Mouse (Mus musculus) kidney, postnatal 36 days (tissue): Measurements from ENCODE around the gene Foxn2.
"Not testable (repeated sequence)": the region's sequence is repeated elsewhere in the genome, so short reads cannot be mapped to it uniquely, and the experiment has no call there.

Experiments used
- DNase-seq, 2 experiments: peaks; one replicate each; pipeline ENCODE4 v3.0.0; 2021 to 2022; ENCODE audit warnings: mixed read lengths in 2 of 2

Foxn2 gene

DNA sequence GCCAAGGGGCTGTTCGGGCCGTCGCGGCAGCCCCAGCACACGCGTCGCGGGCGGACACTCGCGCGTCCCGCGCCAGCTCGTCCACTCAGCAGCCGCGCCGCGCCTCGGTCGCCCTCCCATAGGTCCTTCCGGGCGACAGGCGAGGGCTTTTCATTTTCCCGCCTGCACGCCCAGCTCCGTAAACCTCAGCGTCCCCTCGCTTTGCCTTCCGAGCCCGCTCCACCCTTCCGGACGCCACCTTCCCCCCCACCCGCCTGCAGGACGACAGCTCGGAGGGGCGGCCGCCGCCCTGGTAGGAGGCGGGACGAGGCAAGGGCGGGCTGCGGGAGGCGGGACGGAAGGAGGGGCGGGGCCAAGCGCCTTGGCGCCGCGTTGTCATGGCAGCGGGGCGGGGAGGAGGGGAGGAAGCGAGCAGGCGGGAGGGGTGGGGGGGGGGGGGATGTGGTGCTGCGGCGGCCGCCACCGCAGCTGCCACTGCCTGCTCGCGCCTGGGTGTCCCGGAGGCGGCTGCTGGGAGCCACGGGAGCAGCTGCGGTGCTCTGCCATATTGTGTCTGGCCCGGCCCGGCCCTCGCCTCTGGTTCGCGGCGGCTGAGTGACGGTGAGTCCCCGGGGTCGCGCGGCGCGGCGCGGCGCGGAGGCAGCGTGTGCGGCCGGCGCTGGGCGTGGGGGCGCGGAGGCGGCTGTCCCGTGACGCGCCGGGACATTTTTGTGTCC, at the start of gene Foxn2:
TSS of gene Foxn2 (plus strand) at position 427 of the 716 bp plus-strand sequence.
- peak; percentile 95 to 98 for DNase-seq

- no peak for DNase-seq
Observed at GRCm38 (mm10) chr17:88397501-88397900, 43.0 kb upstream of the Foxn2 start.

DNA sequence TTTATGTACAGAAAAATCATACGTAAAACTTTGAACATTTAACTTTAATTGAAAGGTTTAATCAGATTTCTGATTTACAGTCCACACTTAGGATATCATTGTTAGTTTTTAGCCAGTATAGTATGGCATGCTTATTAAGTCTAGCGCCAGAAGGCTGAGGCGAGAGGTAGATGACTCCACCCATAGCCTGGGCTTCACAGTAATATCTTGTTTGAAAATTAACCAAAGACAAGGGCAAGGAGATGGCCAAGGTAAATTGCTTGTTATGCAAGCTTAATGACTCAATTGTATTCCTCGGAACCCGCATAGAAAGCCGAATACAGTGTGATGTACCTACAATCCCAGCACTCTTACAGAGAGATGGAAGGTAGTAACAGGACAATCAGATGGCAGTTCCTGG, 42.4 kb upstream of the Foxn2 start:
- peak in 1 of 2 experiments; percentile 24 for DNase-seq

DNA sequence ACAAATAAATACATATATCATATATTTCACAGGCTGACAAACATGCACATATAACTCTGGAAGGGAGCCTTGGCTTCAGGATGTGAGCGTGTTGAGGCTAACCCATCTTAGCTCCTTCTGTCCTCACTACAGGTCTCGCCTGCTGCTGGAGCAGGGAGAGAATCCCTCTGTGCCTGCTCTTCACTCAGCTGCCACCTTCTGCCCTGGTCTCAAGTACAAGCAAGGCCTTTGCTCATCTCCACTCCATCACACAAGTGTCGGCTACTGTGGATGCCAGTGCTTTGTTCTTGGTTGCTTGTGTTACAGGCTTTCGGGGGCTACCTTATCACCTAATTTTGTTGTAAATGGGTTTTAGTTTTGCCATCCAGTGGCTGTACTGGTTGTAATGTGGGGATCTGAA, 41.7 kb upstream of the Foxn2 start:
- no peak for DNase-seq

DNA sequence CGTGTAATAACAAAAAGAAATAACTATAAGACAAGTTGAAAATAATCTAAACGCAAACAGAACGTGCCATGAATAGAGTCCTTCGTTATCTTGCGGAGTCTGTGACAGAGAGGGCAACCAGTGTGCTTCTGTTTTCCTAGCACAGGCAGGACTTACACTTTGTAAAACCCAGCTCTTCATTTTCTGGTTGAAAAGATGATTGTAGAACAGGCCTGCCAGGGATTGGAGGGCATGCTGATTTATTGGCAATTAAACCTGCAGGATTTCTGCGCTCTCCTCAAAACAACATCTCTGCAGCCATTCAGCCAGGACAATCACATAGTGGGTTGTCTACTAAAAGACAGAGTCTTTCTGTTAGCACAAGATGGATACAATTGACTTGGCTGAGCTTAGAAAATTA, 40.4 kb upstream of the Foxn2 start:
- DNase-seq: no peak

- no peak for DNase-seq
Observed at GRCm38 (mm10) chr17:88400702-88401475, 39.6 kb upstream of the Foxn2 start.

DNA sequence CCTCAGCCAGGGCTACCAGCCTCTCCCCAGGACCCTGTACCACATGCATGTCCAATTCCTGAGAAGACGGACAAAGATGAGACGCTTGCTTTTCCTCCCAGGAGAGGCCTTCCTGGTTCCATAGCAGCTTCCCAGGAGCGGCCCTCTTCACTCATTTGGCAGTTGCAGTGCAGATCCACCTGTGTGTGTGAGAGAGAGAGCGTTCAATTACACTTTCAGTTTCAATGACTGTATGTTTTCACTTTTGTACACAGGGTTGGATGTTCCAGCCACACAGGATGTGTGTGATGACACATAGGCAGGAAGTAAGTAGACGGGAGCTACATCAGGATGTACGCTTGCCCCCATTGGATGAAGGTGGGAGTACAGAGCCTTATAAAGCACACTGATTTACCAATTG, 37.2 kb upstream of the Foxn2 start:
- DNase-seq: peak in 1 of 2 experiments; percentile 23

- DNase-seq: no peak
Observed at GRCm38 (mm10) chr17:88404471-88404870, 36.0 kb upstream of the Foxn2 start.

GRCm38 (mm10) chr17:88405076-88405475, 35.4 kb upstream of the Foxn2 start:
- DNase-seq: peak in 1 of 2 experiments; percentile 6

DNA sequence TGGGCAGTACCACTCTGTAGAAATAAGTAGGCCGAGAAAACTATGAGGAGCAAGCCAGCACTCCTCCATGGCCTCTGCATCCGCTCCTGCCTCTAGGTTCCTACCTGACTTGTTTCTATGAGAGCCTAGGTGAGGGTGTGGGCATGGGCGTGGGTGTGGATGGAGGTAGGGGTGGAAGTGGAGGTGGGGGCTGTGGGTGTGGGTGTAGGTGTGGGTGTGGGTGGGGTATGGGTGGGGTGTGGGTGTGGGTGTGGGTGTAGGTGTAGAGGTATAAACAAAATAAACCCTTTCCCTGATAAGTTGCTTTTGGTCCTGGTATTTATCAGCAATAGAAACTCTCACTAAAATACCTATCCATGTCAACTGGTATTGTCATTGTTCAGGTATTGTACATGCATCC, 30.8 kb upstream of the Foxn2 start:
- DNase-seq: no peak

GRCm38 (mm10) chr17:88413155-88413836, 27.2 kb upstream of the Foxn2 start:
- no peak for DNase-seq

- no peak for DNase-seq
Observed at GRCm38 (mm10) chr17:88420426-88420825, 20.1 kb upstream of the Foxn2 start.

GRCm38 (mm10) chr17:88421246-88421645, 19.3 kb upstream of the Foxn2 start:
- no peak for DNase-seq

DNA sequence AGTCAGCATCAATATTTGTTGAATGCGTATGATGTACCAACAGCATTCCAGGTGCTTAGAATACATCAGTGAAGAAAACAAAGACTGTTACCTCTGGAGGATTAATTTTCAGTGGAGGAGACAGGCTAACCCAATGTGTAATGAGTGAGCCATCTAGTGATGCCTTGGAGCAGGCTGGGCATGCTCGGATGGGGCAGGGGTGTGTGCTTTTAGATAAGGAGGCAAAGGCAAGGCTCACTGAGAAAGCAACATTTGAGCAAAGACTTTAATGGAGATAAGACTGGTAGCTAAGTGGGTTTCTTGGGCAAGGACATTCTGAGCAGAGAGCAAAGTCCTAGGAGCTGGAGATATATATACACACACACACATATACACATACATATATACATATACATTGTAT, 9.8 kb upstream of the Foxn2 start:
- DNase-seq: no peak

DNA sequence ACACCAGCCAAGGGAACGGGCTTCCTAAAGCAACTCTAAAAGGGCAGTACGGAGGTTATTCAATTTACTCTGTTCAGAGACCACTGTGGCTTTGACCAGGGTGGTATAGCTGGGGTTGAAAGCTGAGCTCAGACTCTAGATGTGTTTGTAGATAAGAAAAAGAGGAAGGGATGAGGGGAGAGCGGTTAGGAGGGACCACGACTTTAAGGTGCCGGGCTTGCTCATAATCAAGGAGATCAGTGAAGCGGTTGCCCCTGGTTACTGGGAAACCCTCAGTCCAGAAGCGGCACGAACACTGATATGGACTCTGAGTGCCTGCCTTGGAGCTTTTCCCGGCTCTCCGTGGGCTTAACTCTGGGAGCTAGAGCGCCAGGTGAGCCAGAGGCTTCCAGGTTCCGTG, 9.0 kb upstream of the Foxn2 start:
- no peak for DNase-seq

DNA sequence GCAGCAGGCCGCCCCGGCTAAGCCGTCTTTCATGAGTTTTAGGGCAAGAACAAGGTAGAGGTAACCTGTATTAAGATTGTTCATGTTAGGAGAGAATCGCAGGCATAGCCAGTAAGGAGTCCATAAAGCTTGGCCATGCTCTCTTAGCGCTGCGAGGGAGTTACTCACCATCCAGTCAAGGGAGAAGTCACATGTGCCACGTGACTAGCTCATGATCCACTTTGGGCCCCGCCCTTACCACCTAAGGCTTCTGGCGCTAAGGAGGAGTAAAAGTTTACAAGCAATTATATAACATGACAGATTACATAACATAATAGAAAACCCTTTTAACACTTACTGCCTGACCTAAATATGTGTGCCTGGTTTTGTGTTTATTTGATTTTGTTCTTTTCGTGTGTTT, 8.5 kb upstream of the Foxn2 start:
- no peak for DNase-seq

GRCm38 (mm10) chr17:88435322-88435721, 5.2 kb upstream of the Foxn2 start:
- no peak for DNase-seq

- no peak for DNase-seq
Observed at GRCm38 (mm10) chr17:88436284-88436683, 4.2 kb upstream of the Foxn2 start.

- DNase-seq: not testable (repeated sequence)
Observed at GRCm38 (mm10) chr17:88436749-88437148, 3.8 kb upstream of the Foxn2 start.

- DNase-seq: no peak
Observed at GRCm38 (mm10) chr17:88437391-88437790, 3.1 kb upstream of the Foxn2 start.

GRCm38 (mm10) chr17:88439536-88440050, 918 bp upstream of the Foxn2 start:
- peak; percentile 12 to 17 for DNase-seq

DNA sequence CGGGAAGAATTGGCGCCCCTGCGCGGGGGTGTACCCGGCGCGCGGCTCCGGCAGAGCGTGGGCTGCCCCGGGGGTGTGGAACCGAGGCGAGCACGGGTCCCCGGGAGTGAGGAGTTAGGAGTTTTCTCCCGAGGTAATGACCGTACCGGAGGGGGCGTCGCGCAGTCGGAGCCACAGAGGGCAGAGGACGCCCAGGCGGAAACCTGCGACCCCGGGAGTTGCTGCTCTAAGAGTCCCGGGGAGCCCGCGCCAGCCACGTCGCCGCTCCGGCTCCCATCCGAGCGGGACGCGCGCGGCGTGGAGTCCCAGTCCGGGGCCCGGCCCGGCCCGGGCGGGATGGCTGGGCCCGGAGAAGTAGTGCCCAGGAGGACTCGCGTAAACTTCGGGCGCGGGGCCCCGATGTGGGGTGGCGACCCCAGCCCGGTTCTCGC, 505 bp downstream of the Foxn2 start:
- peak in 1 of 2 experiments; percentile 32 for DNase-seq

DNA sequence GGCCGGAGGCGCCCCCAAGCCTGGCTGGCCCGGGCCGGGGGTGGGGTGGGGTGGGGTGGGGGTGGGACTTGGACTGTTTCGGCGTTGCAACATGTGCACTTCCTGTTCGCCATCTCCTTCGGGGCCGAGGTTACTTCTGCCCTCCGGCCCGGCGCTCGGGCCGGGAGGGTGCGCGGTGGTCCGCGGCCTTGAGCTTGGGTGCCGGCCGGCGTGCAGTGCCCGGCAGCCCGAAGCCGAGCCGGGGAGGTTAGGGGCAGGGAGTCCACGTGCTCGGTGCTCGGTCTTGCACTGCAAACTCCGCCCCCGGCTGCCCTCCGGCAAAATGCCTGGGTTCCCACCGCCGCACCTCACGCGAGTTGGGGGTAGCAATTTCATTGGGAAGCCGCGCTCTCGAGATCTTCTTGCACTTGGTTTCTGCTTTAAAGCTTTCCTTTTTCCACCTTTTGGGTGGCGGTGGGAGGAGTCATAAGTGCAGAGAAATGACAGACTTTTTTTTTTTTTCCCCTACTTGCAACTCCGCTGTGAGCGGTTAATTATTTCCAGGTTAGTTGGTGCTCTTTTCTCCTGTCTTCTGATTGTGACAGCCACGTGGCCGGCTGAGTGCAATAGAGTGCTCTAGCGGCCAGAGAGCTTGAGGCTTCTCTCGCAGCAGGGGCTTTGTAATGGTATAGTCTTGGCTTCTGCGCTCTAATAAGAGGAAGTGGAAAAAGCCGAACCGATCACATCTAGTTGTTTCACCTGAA, 1.1 kb downstream of the Foxn2 start:
- peak; percentile 87 to 89 for DNase-seq
